Mouse (Mus musculus): ENCODE results near the gene Cyp4f40. TPM values are rescaled to one million over a fixed set of nuclear protein-coding genes. Genes with fewer than 3 reads are reported as not detected.

Cyp4f40 gene
- polyA plus RNA-seq (2015; fragmentation: Nextera tagmentation; extraction: Ambion mirVana), result not detected in 2 replicates

GRCm38 (mm10) chr17:32658712-32659111, at the start of gene Cyp4f40:
TSS of gene Cyp4f40 (plus strand) at chr17:32658900.

GRCm38 (mm10) chr17:32621018-32621417, 37.7 kb upstream of the Cyp4f40 start, which contains the start of gene Cyp4f37:
TSS of gene Cyp4f37 (plus strand) at chr17:32621309.

GRCm38 (mm10) chr17:32685048-32685750, 26.5 kb downstream of the Cyp4f40 start, which contains the start of gene Cyp4f15:
TSS of gene Cyp4f15 (plus strand) at chr17:32685627.

Other genes with a start within 250 kb of the Cyp4f40 start
- 0.57 and 0.84 TPM in 2 replicates for gene Pglyrp2, start 234.7 kb upstream of the Cyp4f40 start, polyA plus RNA-seq (2015; fragmentation: Nextera tagmentation; extraction: Ambion mirVana)
- gene Cyp4f39, start 206.2 kb upstream of the Cyp4f40 start, polyA plus RNA-seq (2015; fragmentation: Nextera tagmentation; extraction: Ambion mirVana), result 0.41 and 1.1 TPM in 2 replicates
- 2.3 TPM in 2 replicates for gene Cyp4f17, start 152.8 kb upstream of the Cyp4f40 start, polyA plus RNA-seq (2015; fragmentation: Nextera tagmentation; extraction: Ambion mirVana)
- gene Cyp4f16, start 122.3 kb upstream of the Cyp4f40 start, polyA plus RNA-seq (2015; fragmentation: Nextera tagmentation; extraction: Ambion mirVana), result 5.7 and 9.7 TPM in 2 replicates
- gene Cyp4f37, start 37.6 kb upstream of the Cyp4f40 start, polyA plus RNA-seq (2015; fragmentation: Nextera tagmentation; extraction: Ambion mirVana), result 0.05 TPM in 1 of 2 replicates, not detected in the other
- gene Cyp4f15, start 26.7 kb downstream of the Cyp4f40 start, polyA plus RNA-seq (2015; fragmentation: Nextera tagmentation; extraction: Ambion mirVana), result not detected in 2 replicates
- 16.5 and 17.9 TPM in 2 replicates for gene Zfp871, start 129.4 kb downstream of the Cyp4f40 start, polyA plus RNA-seq (2015; fragmentation: Nextera tagmentation; extraction: Ambion mirVana)
- gene Zfp811, start 151.0 kb downstream of the Cyp4f40 start, polyA plus RNA-seq (2015; fragmentation: Nextera tagmentation; extraction: Ambion mirVana), result 0.34 and 0.41 TPM in 2 replicates
- 2.2 and 2.5 TPM in 2 replicates for gene Zfp799, start 171.4 kb downstream of the Cyp4f40 start, polyA plus RNA-seq (2015; fragmentation: Nextera tagmentation; extraction: Ambion mirVana)
- gene Zfp870, start 232.7 kb downstream of the Cyp4f40 start, polyA plus RNA-seq (2015; fragmentation: Nextera tagmentation; extraction: Ambion mirVana), result 1.7 and 2.7 TPM in 2 replicates

Data from spleen, postnatal 0 days (tissue).